In genomic region chr3:86296214-86296613, GRCm38 (mm10) we compare ENCODE assay signal across 26 mouse cellular contexts.
DNase-seq lines count a peak whose midpoint lies in the region; ATAC-seq lines count a peak whose summit lies in the region.
"Had no signal": no experiment of that assay in that cellular context is flagged by ENCODE, and none has a peak within 500 bp of the region (broad histone marks: within the 10 kb centered on the region; RNA-seq: fewer than 3 reads in every experiment).

No protein-coding gene starts in this region.

- H3K27ac ChIP-seq in heart, embryonic 16.5 days (ENCODE audit: low read length) = no peak overlapping the region
- H3K27ac ChIP-seq: gastrocnemius, adult 2 months; heart, embryonic 15.5 days; hindbrain, embryonic 10.5 days; hindbrain, embryonic 13.5 days; intestine, embryonic 15.5 days had no signal

- H3K9ac ChIP-seq in heart, embryonic 16.5 days (ENCODE audit: low read length) = no peak overlapping the region
- H3K9ac ChIP-seq: forebrain, postnatal 0 days; heart, embryonic 12.5 days; heart, embryonic 15.5 days; hindbrain, embryonic 13.5 days; intestine, embryonic 15.5 days had no signal

- WGBS in heart, embryonic 16.5 days = 28% methylated on average over 8 of the region's 8 CpGs

- DNase-seq in heart, postnatal 10 days = no peak
- peak; percentile 65 for DNase-seq in 416B (ENCODE audit: low read depth)
- DNase-seq in MEL-GATA-1-ER (ENCODE audit: extremely low read depth, low read depth) = peak; percentile 93
- DNase-seq in cerebellum, adult 18-20 months = no peak
- DNase-seq in Muller cell, postnatal 12 days (ENCODE audit: inconsistent ontology term) = no peak
- DNase-seq: adrenal gland, adult 8-10 months; adrenal gland, postnatal 25 days; cerebellum, adult 8-10 months; cerebellum, postnatal 10 days; cerebellum, postnatal 36 days; forebrain, postnatal 0 days; gastrocnemius, adult 2 months; gastrocnemius, postnatal 14 days; heart, adult 11 months; heart, postnatal 36 days; kidney, adult 18-20 months had no signal

- intact Hi-C loops in heart, postnatal 10 days (cut with DNase I) = no loop called here

- no peak overlapping the region for H3K4me2 ChIP-seq in heart, embryonic 16.5 days (ENCODE audit: low read depth, low read length)
- H3K4me2 ChIP-seq: heart, embryonic 12.5 days; heart, embryonic 15.5 days; hindbrain, embryonic 13.5 days; intestine, embryonic 15.5 days had no signal

- no peaks in the 10 kb centered on the region for H3K27me3 ChIP-seq in heart, embryonic 16.5 days (ENCODE audit: control insufficient read depth, insufficient read depth, low read length)
- H3K27me3 ChIP-seq: heart, embryonic 12.5 days; heart, embryonic 15.5 days; hindbrain, embryonic 13.5 days; intestine, embryonic 15.5 days had no signal

- 0 out of 2 replicates have a peak, but pooled peaks have one; percentile 18 for ATAC-seq in heart, embryonic 16.5 days (replicated peaks; ENCODE audit: extremely low read depth, insufficient read depth, low FRiP score)
- ATAC-seq in megakaryocyte progenitor cell, adult 5-6 weeks (replicated peaks; ENCODE audit: poor library complexity) = peak; percentile 79
- ATAC-seq: CD4-positive, CD25-positive, alpha-beta regulatory T cell, adult 4 months; forebrain, embryonic 14.5 days; forebrain, postnatal 0 days; hindbrain, embryonic 16.5 days; intestine, embryonic 15.5 days had no signal

- no peaks in the 10 kb centered on the region for H3K36me3 ChIP-seq in heart, embryonic 16.5 days (ENCODE audit: control insufficient read depth, insufficient read depth)
- H3K36me3 ChIP-seq: heart, embryonic 12.5 days; heart, embryonic 15.5 days; hindbrain, embryonic 10.5 days; hindbrain, embryonic 13.5 days; intestine, embryonic 15.5 days had no signal

- no peak overlapping the region for H3K4me3 ChIP-seq in heart, embryonic 16.5 days (ENCODE audit: low read length)
- H3K4me3 ChIP-seq: gastrocnemius, adult 2 months; heart, embryonic 12.5 days; heart, embryonic 15.5 days; hindbrain, embryonic 10.5 days; hindbrain, embryonic 13.5 days; intestine, embryonic 15.5 days had no signal

- H3K4me1 ChIP-seq in heart, embryonic 16.5 days (ENCODE audit: control insufficient read depth, insufficient read depth, low read length) = no peaks in the 10 kb centered on the region
- H3K4me1 ChIP-seq: heart, embryonic 12.5 days; hindbrain, embryonic 10.5 days; hindbrain, embryonic 13.5 days; intestine, embryonic 15.5 days had no signal

- no peaks in the 10 kb centered on the region for H3K9me3 ChIP-seq in heart, embryonic 16.5 days (replicated peaks; ENCODE audit: control insufficient read depth, low read length)
- H3K9me3 ChIP-seq: heart, embryonic 12.5 days; heart, embryonic 15.5 days; hindbrain, embryonic 10.5 days; hindbrain, embryonic 13.5 days; intestine, embryonic 15.5 days had no signal

Comparison
In these comparisons a context has a peak if more than half of its experiments do, and no peak if none do; other contexts are left out.
1. DNase-seq: peak in 416B (single experiment) and MEL-GATA-1-ER (single experiment); none in heart, postnatal 10 days (0 of 2), cerebellum, adult 18-20 months (0 of 2) and Muller cell, postnatal 12 days (single experiment).